Mouse (Mus musculus) testis, adult 2 months (tissue): ENCODE data around the gene Chdh. TPM values are rescaled to one million over a fixed set of nuclear protein-coding genes. Genes with fewer than 3 reads are reported as not detected.

ENCODE experiments used
- H3K27ac ChIP-seq: fragments of 200-500 bp; 2 replicates; pipeline ENCODE4 v1.5.1; 2012; ENCODE audit warnings: low read depth, low read length; ENCODE audit not compliant: control insufficient read depth, insufficient read depth
- H3K27me3 ChIP-seq: fragments of 200-500 bp; 2 replicates; pipeline ENCODE4 v1.6.1; 2012; ENCODE audit warnings: mild to moderate bottlenecking, low read length, moderate library complexity; ENCODE audit not compliant: control insufficient read depth, insufficient read depth
- H3K36me3 ChIP-seq: fragments of 200-500 bp; 2 replicates; pipeline ENCODE4 v1.6.1; 2012; ENCODE audit warnings: mild to moderate bottlenecking, low read length; ENCODE audit not compliant: control insufficient read depth, insufficient read depth
- H3K4me1 ChIP-seq: fragments of 200-500 bp; 2 replicates; pipeline ENCODE4 v1.6.1; 2012; ENCODE audit warnings: low read length; ENCODE audit not compliant: control insufficient read depth, insufficient read depth
- H3K4me3 ChIP-seq: fragments of 200-500 bp; 2 replicates; pipeline ENCODE4 v1.5.1; 2012; ENCODE audit warnings: low read depth, mild to moderate bottlenecking, low read length, moderate library complexity, mixed read lengths; ENCODE audit not compliant: control insufficient read depth
- CTCF ChIP-seq: fragments of 200-500 bp; IDR thresholded peaks from 2 replicates; pipeline ENCODE4 v1.5.1; 2012; ENCODE audit warnings: low read depth, mild to moderate bottlenecking, inconsistent platforms, low read length, moderate library complexity; ENCODE audit not compliant: control insufficient read depth, insufficient read depth, insufficient replicate concordance
- POLR2A ChIP-seq: fragments of 200-500 bp; IDR thresholded peaks from 2 replicates; pipeline ENCODE4 v1.6.1; 2012; ENCODE audit warnings: low read depth, mild to moderate bottlenecking, inconsistent platforms, low read length, moderate library complexity; ENCODE audit not compliant: control insufficient read depth
- polyA plus RNA-seq: library from polyadenylated mRNA; depleted of rRNA; stranded (reverse); fragments of >200 nt; gene quantifications from 2 replicates; pipeline ENCODE4 v1.2.3, GENCODE M21; 2012

The Chdh gene
- polyA plus RNA-seq, 1 experiment: 11.7 TPM

- H3K27me3 ChIP-seq: no peaks in the 10 kb centered on the region
- TF ChIP-seq POLR2A: no peak
- TF ChIP-seq CTCF: no peak
- H3K27ac ChIP-seq: peak overlapping the region; percentile 60; the same call in 1 of the 2 replicates
- no peaks in the 10 kb centered on the region for H3K36me3 ChIP-seq
- H3K4me3 ChIP-seq: no peak overlapping the region
- peaks cover 2% of the 10 kb centered on the region for H3K4me1 ChIP-seq
Measured at GRCm38 (mm10) chr14:30045239-30045638, 36.4 kb downstream of the Chdh start.

- peaks cover 2% of the 10 kb centered on the region for H3K4me1 ChIP-seq
- no peaks in the 10 kb centered on the region for H3K27me3 ChIP-seq
- no peak for TF ChIP-seq POLR2A
- no peak for TF ChIP-seq CTCF
- H3K36me3 ChIP-seq: no peaks in the 10 kb centered on the region
- H3K27ac ChIP-seq: peak overlapping the region; percentile 18; the same call in 1 of the 2 replicates
- no peak overlapping the region for H3K4me3 ChIP-seq
Measured at GRCm38 (mm10) chr14:30045704-30046220, 36.9 kb downstream of the Chdh start.

GRCm38 (mm10) chr14:30046976-30047375 is 38.2 kb downstream of the Chdh start:
- Histone ChIP-seq H3K36me3 (no peaks in the 10 kb centered on the region), H3K27ac (no peak overlapping the region), H3K4me1 (peaks cover 2% of the 10 kb centered on the region), H3K4me3 (no peak overlapping the region), H3K27me3 (no peaks in the 10 kb centered on the region)
- TF ChIP-seq POLR2A: no peak
- no peak for TF ChIP-seq CTCF

- Histone ChIP-seq H3K4me1 (peaks cover 2% of the 10 kb centered on the region), H3K4me3 (no peak overlapping the region), H3K27ac (no peak overlapping the region), H3K27me3 (no peaks in the 10 kb centered on the region), H3K36me3 (no peaks in the 10 kb centered on the region)
- TF ChIP-seq CTCF (no peak), POLR2A (no peak)
Measured at GRCm38 (mm10) chr14:30048049-30048448, 39.2 kb downstream of the Chdh start.

- Histone ChIP-seq H3K4me3 (no peak overlapping the region), H3K4me1 (no peaks in the 10 kb centered on the region), H3K27me3 (no peaks in the 10 kb centered on the region), H3K27ac (no peak overlapping the region), H3K36me3 (no peaks in the 10 kb centered on the region)
- no peak for TF ChIP-seq POLR2A
- TF ChIP-seq CTCF: no peak
Measured at GRCm38 (mm10) chr14:30050280-30050679, 41.5 kb downstream of the Chdh start.

GRCm38 (mm10) chr14:30054922-30055321 is 46.1 kb downstream of the Chdh start:
- Histone ChIP-seq H3K27me3 (no peaks in the 10 kb centered on the region), H3K27ac (no peak overlapping the region)

GRCm38 (mm10) chr14:30056031-30056766 is 47.4 kb downstream of the Chdh start:
- Histone ChIP-seq H3K4me1 (no peaks in the 10 kb centered on the region), H3K27ac (no peak overlapping the region), H3K4me3 (no peak overlapping the region), H3K27me3 (no peaks in the 10 kb centered on the region), H3K36me3 (no peaks in the 10 kb centered on the region)
- no peak for TF ChIP-seq CTCF
- TF ChIP-seq POLR2A: no peak

More at GRCm38 (mm10) chr14:30054922-30055321, 46.1 kb downstream of the Chdh start:
- no peak overlapping the region for H3K4me3 ChIP-seq
- no peak for TF ChIP-seq POLR2A
- H3K4me1 ChIP-seq: no peaks in the 10 kb centered on the region
- H3K36me3 ChIP-seq: no peaks in the 10 kb centered on the region

- no peak for TF ChIP-seq POLR2A
- TF ChIP-seq CTCF: no peak
- H3K27me3 ChIP-seq: no peaks in the 10 kb centered on the region
- H3K4me3 ChIP-seq: no peak overlapping the region
- no peak overlapping the region for H3K27ac ChIP-seq
- no peaks in the 10 kb centered on the region for H3K4me1 ChIP-seq
- H3K36me3 ChIP-seq: no peaks in the 10 kb centered on the region
Measured at GRCm38 (mm10) chr14:30064864-30065263, 56.0 kb downstream of the Chdh start.
